Mouse (Mus musculus) heart, postnatal 4 days (tissue): ENCODE data around the gene Xpr1. TPM values are rescaled to one million over a fixed set of nuclear protein-coding genes. Genes with fewer than 3 reads are reported as not detected.
"Not testable (repeated sequence)": the region's sequence is repeated elsewhere in the genome, so short reads cannot be mapped to it uniquely, and the experiment has no call there.

ENCODE experiments used
- DNase-seq: peaks from one replicate; pipeline ENCODE4 v3.0.0; 2021
- total RNA-seq, 2 experiments: library from RNA; stranded (reverse); gene quantifications; 2 replicates each; pipeline ENCODE4 v1.2.3; 2021

Gene Xpr1
- total RNA-seq, 2 experiments from 2014 or later = 40.4 to 40.7 TPM

DNA sequence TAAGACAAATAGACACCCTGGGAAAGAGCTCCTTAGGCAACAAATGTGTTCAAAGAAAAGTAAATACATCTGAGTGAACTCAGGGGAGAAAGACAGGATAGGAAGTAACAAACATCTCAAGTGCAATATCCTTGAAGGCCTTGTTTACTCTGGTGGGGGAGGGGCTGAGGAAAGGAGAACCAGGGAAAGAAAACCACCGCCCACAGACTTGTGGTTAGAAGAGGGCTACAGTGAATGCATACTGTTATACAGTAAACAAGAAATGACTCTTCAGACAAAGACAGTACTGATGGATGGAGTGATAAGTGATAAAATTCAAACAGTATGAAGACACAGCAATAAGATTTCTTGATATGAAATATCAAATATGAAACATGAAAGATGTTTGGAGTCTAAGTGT lies 95.0 kb downstream of the Xpr1 start:
- DNase-seq = no peak

GRCm38 (mm10) chr1:155320091-155320833 lies 97.0 kb downstream of the Xpr1 start:
- DNase-seq = no peak

DNA sequence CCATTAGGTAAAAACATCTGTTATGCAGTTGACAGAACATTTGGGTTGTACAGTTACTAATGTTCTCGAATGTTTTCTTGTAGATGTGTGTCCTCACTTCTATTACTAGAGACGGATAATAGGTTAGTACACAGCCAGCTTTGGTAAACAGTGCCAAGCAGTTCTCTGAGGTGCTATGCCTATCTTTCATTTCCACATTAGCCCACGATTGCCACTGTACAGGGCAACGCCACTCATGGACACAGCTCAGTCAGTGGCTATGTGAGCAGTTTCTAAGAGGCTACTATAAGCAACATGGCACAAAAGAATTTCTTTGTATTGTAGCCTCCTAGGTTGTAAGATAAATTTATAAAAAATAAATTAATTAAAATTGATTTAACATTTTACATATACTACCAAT lies 97.7 kb downstream of the Xpr1 start:
- no peak for DNase-seq

- no peak for DNase-seq
Observed at GRCm38 (mm10) chr1:155311672-155312071, 105.5 kb downstream of the Xpr1 start.

DNA sequence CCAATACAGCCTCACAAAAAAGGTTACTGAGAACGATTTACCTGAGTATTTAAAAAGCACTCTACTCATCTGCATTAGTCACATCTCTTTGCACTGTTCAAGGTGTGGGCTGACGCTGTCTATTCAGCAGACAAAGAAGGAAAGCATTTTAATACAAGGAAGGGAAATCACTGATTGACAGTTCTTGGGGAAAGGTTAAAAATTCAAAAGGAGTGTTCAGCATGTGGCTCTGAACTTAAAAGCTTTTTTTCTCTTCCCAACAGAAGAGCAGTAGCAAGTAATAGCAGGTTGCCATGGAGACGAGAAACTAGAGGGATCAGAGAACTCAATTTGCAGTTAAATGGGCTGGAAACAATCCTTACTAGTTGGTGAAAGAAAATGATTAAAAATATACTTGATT lies 110.3 kb downstream of the Xpr1 start:
- no peak for DNase-seq

DNA sequence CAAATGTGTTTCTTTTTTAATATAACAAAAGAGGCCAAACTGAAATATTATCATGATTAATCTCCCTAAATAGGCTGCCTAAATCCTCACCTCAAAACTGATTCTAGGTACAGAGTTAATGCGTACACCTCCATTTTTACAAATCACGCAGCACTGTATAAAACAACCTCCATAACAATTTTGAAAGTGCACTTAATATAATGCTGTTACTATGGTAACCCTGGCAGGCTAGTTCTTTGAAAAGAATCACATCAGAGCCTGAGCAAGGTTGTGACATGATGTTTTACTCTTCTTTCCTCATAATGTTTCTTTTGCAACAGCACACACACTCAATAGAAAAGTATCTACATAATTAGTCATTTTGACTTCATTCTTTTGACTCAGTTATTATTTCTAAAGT lies 113.8 kb downstream of the Xpr1 start:
- DNase-seq = no peak

DNA sequence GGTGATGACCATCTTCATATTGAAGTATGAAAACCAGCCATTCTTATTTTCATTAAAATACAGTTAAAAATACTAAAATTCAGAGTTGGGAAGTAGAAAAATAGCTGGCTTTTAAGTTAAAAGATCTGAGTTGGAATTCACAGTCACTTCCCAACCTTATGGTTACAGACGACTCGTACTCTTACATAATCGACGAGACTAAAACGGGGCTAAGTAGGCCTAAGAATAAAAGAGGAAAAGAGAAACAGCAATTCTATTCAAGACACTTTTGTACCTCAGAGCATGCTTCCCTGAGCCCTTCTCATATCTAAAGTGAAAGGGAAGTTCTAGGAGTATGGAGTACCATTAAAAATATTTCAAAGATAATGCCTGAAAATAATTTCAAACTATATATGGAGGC lies 119.6 kb downstream of the Xpr1 start:
- DNase-seq = no peak

GRCm38 (mm10) chr1:155297203-155297602 lies 120.0 kb downstream of the Xpr1 start:
- DNase-seq = no peak

GRCm38 (mm10) chr1:155293446-155293845 lies 123.8 kb downstream of the Xpr1 start:
- DNase-seq = peak; percentile 25

DNA sequence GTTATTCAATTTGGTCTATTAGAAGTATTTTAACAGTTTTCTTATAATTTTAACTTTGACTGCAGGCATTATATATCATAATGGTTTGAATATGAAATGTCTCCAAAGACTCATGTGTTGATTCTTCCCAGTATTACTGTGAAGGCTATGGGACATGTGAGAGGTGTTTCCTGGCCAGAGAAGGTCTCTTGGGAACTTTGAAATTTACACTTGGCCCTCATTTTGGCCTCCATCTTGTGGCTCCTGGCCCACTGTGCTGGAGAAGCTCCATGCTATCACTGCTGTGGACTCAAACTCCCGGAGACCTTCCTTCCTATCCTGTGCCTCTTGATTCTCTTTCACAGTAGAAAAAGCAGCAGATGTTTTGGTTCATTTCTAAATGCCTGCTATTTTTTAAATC lies 127.8 kb downstream of the Xpr1 start:
- DNase-seq = peak; percentile 21

GRCm38 (mm10) chr1:155288033-155288432 lies 129.2 kb downstream of the Xpr1 start:
- DNase-seq = no peak

GRCm38 (mm10) chr1:155283808-155284207 lies 133.4 kb downstream of the Xpr1 start:
- no peak for DNase-seq

DNA sequence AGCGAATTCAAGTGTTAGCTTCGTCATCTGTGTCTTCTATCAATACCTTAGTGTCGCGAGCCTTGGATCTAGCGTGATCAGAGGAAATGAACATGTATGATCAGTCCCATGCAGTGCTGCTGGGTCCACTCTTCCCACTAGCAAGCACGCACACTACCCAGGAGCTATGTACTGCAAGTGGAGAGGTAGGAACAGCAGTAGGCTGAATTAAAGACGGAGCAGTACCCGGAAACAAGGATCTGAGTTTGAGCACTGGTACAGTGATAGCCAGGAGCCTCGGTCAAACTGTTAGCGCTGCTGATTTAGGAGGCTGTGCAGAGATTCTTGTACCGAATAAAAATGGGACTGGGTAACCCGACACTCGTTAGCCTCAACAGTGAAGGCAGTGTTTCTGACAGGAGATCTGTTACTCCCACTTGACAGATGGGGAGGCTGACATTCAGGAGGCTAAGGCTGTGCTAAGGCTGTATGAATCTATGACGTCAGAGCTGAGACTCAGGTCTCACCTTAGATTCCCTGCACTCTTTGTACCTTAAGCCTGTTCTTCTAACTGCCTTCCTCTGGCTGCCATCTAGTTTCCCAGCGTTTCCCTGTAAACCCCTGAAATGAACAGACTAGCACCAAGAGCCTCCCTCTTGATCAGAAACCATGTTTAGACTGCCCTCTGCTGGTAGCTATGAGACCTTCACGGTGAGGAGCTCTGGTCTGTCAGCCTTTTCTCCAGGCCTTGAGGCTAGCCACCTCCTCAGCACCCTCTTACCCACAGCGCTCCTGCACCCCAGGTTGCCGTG lies 136.0 kb downstream of the Xpr1 start:
- DNase-seq = peak; percentile 83

DNA sequence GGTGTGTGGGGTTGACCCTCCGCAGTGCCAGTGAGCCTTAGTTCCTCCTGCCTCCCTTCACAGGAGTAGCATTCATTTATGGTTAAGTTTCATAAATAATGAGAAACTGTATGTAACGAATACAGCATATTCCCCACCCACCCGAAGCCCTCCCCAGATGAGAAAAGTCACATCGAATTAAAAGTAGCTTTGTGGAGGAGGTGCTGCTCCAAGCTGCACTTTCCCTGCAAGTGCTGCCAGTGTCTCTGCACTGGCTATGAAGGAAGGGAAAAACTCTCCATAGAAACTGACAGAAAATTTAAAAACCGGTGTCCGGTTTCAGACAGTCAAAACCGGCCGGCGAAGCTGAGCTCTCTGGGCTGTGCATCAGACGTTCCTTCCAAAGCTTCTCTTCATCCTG lies 136.9 kb downstream of the Xpr1 start:
- DNase-seq = no peak

- DNase-seq = no peak
Observed at GRCm38 (mm10) chr1:155276381-155277033, 140.7 kb downstream of the Xpr1 start.

DNA sequence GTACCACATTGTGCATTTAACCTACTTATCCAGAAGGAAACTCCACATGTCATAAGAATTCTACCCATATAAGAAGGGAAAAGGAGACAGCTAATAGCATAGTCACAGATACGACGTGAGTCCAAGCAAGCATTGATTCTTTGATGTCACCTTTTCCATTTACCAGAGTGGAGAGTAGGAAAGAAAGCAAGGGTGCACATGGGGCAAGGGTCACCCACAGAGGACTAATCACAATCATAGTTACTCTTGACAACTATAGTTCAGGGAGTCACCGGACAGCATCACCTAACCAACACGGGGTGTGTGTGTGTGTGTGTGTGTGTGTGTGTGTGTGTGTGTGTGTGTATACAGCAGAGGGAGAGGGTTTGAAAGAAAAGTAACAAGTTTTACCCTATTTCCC lies 141.4 kb downstream of the Xpr1 start:
- DNase-seq = no peak

DNA sequence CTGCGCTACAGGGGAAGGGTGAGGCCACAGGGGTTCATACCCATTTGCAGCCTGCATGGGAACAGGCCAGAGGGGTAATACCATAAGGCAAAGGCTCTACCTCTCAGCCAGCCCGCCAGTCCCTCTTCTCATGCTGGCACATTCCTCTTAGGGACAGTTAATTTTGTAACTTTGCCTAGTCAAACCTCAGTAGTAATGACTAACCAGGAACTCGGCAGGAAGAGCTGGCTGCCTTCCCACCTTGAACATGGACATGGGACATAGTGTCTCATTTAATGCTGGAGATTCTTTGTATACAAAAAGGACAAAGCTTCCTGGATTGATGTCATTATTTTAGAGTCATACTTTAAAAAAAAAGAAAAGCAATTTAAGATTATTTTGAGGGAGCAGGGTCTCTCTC lies 142.2 kb downstream of the Xpr1 start:
- peak; percentile 54 for DNase-seq

- DNase-seq = no peak
Observed at GRCm38 (mm10) chr1:155272953-155273352, 144.3 kb downstream of the Xpr1 start.

- DNase-seq = not testable (repeated sequence)
Observed at GRCm38 (mm10) chr1:155262496-155262895, 154.7 kb downstream of the Xpr1 start.

DNA sequence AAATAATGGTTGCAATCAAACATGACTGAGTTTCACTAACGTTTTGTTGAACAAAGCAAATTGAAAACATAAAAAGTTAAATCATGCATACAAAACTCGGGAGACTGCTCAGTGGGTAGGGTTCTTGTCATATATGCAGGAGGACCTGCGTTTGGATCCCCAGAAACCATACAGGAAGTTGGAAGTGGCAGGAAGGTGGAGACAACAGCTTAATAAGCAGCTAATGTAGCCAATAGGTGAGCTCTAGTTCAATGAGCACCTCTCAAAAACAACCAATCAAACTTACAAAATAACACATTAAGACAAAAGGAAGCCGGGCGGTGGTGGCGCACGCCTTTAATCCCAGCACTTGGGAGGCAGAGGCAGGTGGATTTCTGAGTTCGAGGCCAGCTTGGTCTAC lies 162.9 kb downstream of the Xpr1 start:
- no peak for DNase-seq

DNA sequence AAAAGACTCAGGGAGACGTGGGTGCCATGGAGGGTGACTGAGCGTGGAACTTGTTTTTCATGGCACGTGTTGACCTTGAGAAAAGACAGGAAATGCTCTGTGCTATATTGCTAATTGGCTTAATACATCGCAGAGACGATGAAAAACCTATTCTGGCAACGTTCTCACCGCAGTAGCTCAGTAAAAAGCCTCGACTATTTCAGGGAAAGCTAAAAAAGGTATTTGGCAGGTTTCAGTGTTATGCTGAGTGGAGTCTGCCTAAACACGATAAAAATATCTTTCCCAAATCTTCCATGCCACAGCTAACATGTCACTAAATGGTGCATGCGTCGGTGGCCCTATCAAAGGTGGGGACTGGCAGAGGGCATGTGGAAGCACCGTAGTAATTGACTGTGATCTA lies 164.1 kb downstream of the Xpr1 start:
- no peak for DNase-seq

GRCm38 (mm10) chr1:155252631-155253121 lies 164.5 kb downstream of the Xpr1 start:
- no peak for DNase-seq

DNA sequence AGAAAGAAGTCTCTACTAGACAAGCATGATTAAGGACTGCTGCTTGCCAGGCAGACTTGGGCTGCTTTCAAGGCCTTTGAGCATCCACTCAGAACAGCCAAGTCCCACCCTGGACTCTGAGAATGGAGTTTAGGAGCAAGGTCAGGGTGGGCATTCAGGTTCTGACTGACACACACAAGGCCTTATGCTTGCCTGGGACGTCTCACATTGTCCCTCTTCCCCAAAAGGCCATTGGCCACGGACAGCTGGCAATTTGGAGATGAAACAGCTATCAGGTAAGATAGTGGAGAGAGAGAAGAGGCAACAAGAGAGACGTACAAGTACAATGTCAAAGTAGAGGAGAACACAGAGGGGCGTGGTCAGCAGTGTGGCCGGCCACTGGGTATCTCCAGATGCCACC lies 165.6 kb downstream of the Xpr1 start:
- no peak for DNase-seq
